Mouse (Mus musculus): Measurements from ENCODE around the gene Pip5k1b.

DNA sequence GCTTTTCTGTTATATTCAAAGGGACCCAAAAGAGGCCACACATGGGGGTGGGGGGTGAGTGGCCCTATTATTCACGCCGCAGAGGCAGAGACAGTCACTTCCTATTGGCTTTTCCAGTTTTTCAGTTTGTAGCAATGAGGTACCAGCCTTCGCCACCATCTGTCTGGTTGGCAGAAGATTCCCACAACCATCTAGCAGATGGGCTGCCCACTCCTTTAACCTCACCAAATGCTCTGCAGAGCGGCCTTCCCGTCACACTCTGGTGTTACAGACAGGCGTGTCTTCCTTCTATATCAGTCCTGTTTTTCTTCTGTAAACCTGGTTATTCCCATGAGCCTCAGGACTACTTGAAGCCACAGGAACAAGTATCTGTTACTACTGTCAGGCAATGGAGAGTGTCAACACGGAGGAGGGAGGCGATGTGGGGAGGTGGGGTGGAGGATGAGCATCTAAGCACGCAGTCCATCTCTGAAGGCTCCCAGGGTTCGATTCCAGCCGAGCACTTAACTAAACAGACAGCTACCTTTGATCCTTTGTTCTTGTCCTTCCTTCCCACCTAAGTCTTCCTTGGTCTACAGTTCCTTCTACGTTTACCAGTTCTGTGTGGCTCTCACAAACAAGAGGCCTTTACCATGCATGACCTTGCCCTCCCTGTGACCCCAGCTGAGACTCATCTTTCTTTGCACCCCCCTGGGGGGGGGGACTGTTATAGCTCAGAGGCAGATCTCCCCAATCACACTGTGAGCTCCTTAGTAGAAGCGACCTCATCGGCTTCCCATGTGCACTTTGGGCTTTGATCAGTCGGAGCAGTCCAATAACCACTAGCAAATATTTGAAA, 32.0 kb downstream of the Pip5k1b start:
- TF ChIP-seq POLR2A (IDR thresholded peaks at IDR 0.05; ENCODE audit: low read depth, low read length), result no peak
- no peak for TF ChIP-seq CTCF (IDR thresholded peaks at IDR 0.05; ENCODE audit: extremely low read depth, insufficient read depth, insufficient read length, insufficient replicate concordance)

All from spleen, adult 2 months (tissue).